Mouse (Mus musculus): Measurements from ENCODE around the gene Uggt1. TPM values are rescaled to one million over a fixed set of nuclear protein-coding genes. Genes with fewer than 3 reads are reported as not detected.

Uggt1 gene
- polyA plus RNA-seq, 1 experiment from 2014 or later: 59.8 TPM

GRCm38 (mm10) chr1:36125076-36125475 lies 119.4 kb downstream of the Uggt1 start:
- no peak for ATAC-seq (ENCODE audit: low FRiP score)
- Histone ChIP-seq H3K4me3 (replicated peaks) (no peak overlapping the region), H3K27me3 (no peaks in the 10 kb centered on the region), H3K4me1 (no peaks in the 10 kb centered on the region), H3K9me3 (no peaks in the 10 kb centered on the region), H3K4me2 (no peak overlapping the region), H3K36me3 (replicated peaks) (no peaks in the 10 kb centered on the region), H3K27ac (no peak overlapping the region), H3K9ac (no peak overlapping the region)
- 74% methylated on average over 7 of the region's 7 CpGs for WGBS

- Histone ChIP-seq H3K4me2 (no peak overlapping the region), H3K36me3 (replicated peaks) (no peaks in the 10 kb centered on the region), H3K9me3 (no peaks in the 10 kb centered on the region), H3K27ac (no peak overlapping the region), H3K9ac (no peak overlapping the region), H3K27me3 (no peaks in the 10 kb centered on the region), H3K4me1 (no peaks in the 10 kb centered on the region), H3K4me3 (replicated peaks) (no peak overlapping the region)
- no peak for ATAC-seq (ENCODE audit: low FRiP score)
- 82% methylated on average over 8 of the region's 8 CpGs for WGBS
Measured at GRCm38 (mm10) chr1:36121172-36121571, 123.3 kb downstream of the Uggt1 start.

- no peaks in the 10 kb centered on the region for H3K9me3 ChIP-seq
- whole genome bisulfite sequencing: 82% methylated on average over 4 of the region's 4 CpGs
- no peaks in the 10 kb centered on the region for H3K4me1 ChIP-seq
- no peak for ATAC-seq (ENCODE audit: low FRiP score)
- H3K27me3 ChIP-seq: no peaks in the 10 kb centered on the region
- no peak overlapping the region for H3K4me2 ChIP-seq
- H3K9ac ChIP-seq: no peak overlapping the region
- H3K4me3 ChIP-seq (replicated peaks): no peak overlapping the region
- no peak overlapping the region for H3K27ac ChIP-seq
- no peaks in the 10 kb centered on the region for H3K36me3 ChIP-seq (replicated peaks)
Measured at GRCm38 (mm10) chr1:36119426-36119825, 125.1 kb downstream of the Uggt1 start.

- no peak for ATAC-seq (ENCODE audit: low FRiP score)
- Histone ChIP-seq H3K27me3 (no peaks in the 10 kb centered on the region), H3K9ac (no peak overlapping the region), H3K27ac (no peak overlapping the region), H3K4me1 (no peaks in the 10 kb centered on the region), H3K36me3 (replicated peaks) (no peaks in the 10 kb centered on the region), H3K4me2 (no peak overlapping the region), H3K4me3 (replicated peaks) (no peak overlapping the region), H3K9me3 (no peaks in the 10 kb centered on the region)
- 90% methylated on average over 3 of the region's 3 CpGs for WGBS
Measured at GRCm38 (mm10) chr1:36118958-36119357, 125.6 kb downstream of the Uggt1 start.

- Histone ChIP-seq H3K27ac (no peak overlapping the region), H3K27me3 (no peaks in the 10 kb centered on the region), H3K9me3 (no peaks in the 10 kb centered on the region), H3K36me3 (replicated peaks) (no peaks in the 10 kb centered on the region), H3K4me2 (no peak overlapping the region), H3K4me3 (replicated peaks) (no peak overlapping the region), H3K9ac (no peak overlapping the region), H3K4me1 (no peaks in the 10 kb centered on the region)
- WGBS: 81% methylated on average over 9 of the region's 9 CpGs
- ATAC-seq (ENCODE audit: low FRiP score): no peak
Measured at GRCm38 (mm10) chr1:36118061-36118685, 126.3 kb downstream of the Uggt1 start.

GRCm38 (mm10) chr1:36116488-36116887 lies 128.0 kb downstream of the Uggt1 start:
- Histone ChIP-seq H3K36me3 (replicated peaks) (no peaks in the 10 kb centered on the region), H3K9me3 (no peaks in the 10 kb centered on the region), H3K4me2 (no peak overlapping the region), H3K27me3 (no peaks in the 10 kb centered on the region), H3K27ac (no peak overlapping the region), H3K4me1 (no peaks in the 10 kb centered on the region), H3K9ac (no peak overlapping the region), H3K4me3 (replicated peaks) (no peak overlapping the region)
- 87% methylated on average over 5 of the region's 5 CpGs for WGBS
- no peak for ATAC-seq (ENCODE audit: low FRiP score)

- Histone ChIP-seq H3K9ac (no peak overlapping the region), H3K4me3 (replicated peaks) (no peak overlapping the region), H3K4me2 (no peak overlapping the region), H3K4me1 (no peaks in the 10 kb centered on the region), H3K27ac (no peak overlapping the region), H3K36me3 (replicated peaks) (no peaks in the 10 kb centered on the region), H3K27me3 (no peaks in the 10 kb centered on the region), H3K9me3 (no peaks in the 10 kb centered on the region)
- WGBS: 90% methylated on average over 3 of the region's 3 CpGs
- no peak for ATAC-seq (ENCODE audit: low FRiP score)
Measured at GRCm38 (mm10) chr1:36114844-36115243, 129.7 kb downstream of the Uggt1 start.

GRCm38 (mm10) chr1:36113670-36114069 lies 130.8 kb downstream of the Uggt1 start:
- H3K27me3 ChIP-seq: no peaks in the 10 kb centered on the region
- 86% methylated on average over 8 of the region's 8 CpGs for WGBS
- no peak overlapping the region for H3K27ac ChIP-seq
- no peak overlapping the region for H3K9ac ChIP-seq
- no peak for ATAC-seq (ENCODE audit: low FRiP score)
- H3K4me2 ChIP-seq: no peak overlapping the region
- H3K4me3 ChIP-seq (replicated peaks): no peak overlapping the region
- H3K4me1 ChIP-seq: no peaks in the 10 kb centered on the region
- H3K9me3 ChIP-seq: no peaks in the 10 kb centered on the region
- no peaks in the 10 kb centered on the region for H3K36me3 ChIP-seq (replicated peaks)

GRCm38 (mm10) chr1:36112665-36113064 lies 131.9 kb downstream of the Uggt1 start:
- Histone ChIP-seq H3K4me3 (replicated peaks) (no peak overlapping the region), H3K9ac (no peak overlapping the region), H3K27me3 (no peaks in the 10 kb centered on the region), H3K9me3 (no peaks in the 10 kb centered on the region), H3K27ac (no peak overlapping the region), H3K4me1 (no peaks in the 10 kb centered on the region), H3K36me3 (replicated peaks) (no peaks in the 10 kb centered on the region), H3K4me2 (no peak overlapping the region)
- 88% methylated on average over 3 of the region's 3 CpGs for WGBS
- ATAC-seq (ENCODE audit: low FRiP score): no peak

GRCm38 (mm10) chr1:36109987-36110386 lies 134.5 kb downstream of the Uggt1 start:
- H3K27ac ChIP-seq: no peak overlapping the region
- no peaks in the 10 kb centered on the region for H3K4me1 ChIP-seq
- H3K9me3 ChIP-seq: no peaks in the 10 kb centered on the region
- 80% methylated on average over 4 of the region's 4 CpGs for WGBS
- no peak overlapping the region for H3K4me3 ChIP-seq (replicated peaks)
- H3K36me3 ChIP-seq (replicated peaks): peaks cover 19% of the 10 kb centered on the region
- no peak overlapping the region for H3K4me2 ChIP-seq
- no peaks in the 10 kb centered on the region for H3K27me3 ChIP-seq
- no peak for ATAC-seq (ENCODE audit: low FRiP score)
- H3K9ac ChIP-seq: no peak overlapping the region

GRCm38 (mm10) chr1:36105917-36106706 lies 138.4 kb downstream of the Uggt1 start:
- no peak for ATAC-seq (ENCODE audit: low FRiP score)
- Histone ChIP-seq H3K4me1 (no peaks in the 10 kb centered on the region), H3K4me2 (no peak overlapping the region), H3K27ac (no peak overlapping the region), H3K36me3 (replicated peaks) (peaks cover 54% of the 10 kb centered on the region), H3K9ac (no peak overlapping the region), H3K4me3 (replicated peaks) (no peak overlapping the region), H3K9me3 (no peaks in the 10 kb centered on the region), H3K27me3 (no peaks in the 10 kb centered on the region)
- WGBS: 91% methylated on average over 11 of the region's 11 CpGs

GRCm38 (mm10) chr1:36100371-36100770 lies 144.1 kb downstream of the Uggt1 start:
- H3K4me2 ChIP-seq: no peak overlapping the region
- ATAC-seq (ENCODE audit: low FRiP score): no peak
- H3K4me1 ChIP-seq: no peaks in the 10 kb centered on the region
- 94% methylated on average over 3 of the region's 3 CpGs for WGBS
- H3K27me3 ChIP-seq: no peaks in the 10 kb centered on the region
- no peak overlapping the region for H3K9ac ChIP-seq
- H3K4me3 ChIP-seq (replicated peaks): no peak overlapping the region
- H3K36me3 ChIP-seq (replicated peaks): peaks cover 46% of the 10 kb centered on the region
- no peak overlapping the region for H3K27ac ChIP-seq
- no peaks in the 10 kb centered on the region for H3K9me3 ChIP-seq

- Histone ChIP-seq H3K27ac (no peak overlapping the region), H3K4me2 (no peak overlapping the region), H3K4me3 (replicated peaks) (no peak overlapping the region), H3K27me3 (no peaks in the 10 kb centered on the region), H3K9me3 (no peaks in the 10 kb centered on the region), H3K36me3 (replicated peaks) (peaks cover 43% of the 10 kb centered on the region), H3K4me1 (no peaks in the 10 kb centered on the region), H3K9ac (no peak overlapping the region)
- 91% methylated on average over 4 of the region's 4 CpGs for WGBS
- no peak for ATAC-seq (ENCODE audit: low FRiP score)
Measured at GRCm38 (mm10) chr1:36098432-36098831, 146.1 kb downstream of the Uggt1 start.

All from forebrain, embryonic 12.5 days (tissue).